Mouse (Mus musculus) liver, embryonic 15.5 days (tissue): ENCODE results near the gene Btnl10. TPM values are rescaled to one million over a fixed set of nuclear protein-coding genes. Genes with fewer than 3 reads are reported as not detected.

Experiments
- ATAC-seq: fragments of 200-750 bp; cut with Nextera tagmentation; 2 replicates; pipeline ENCODE4 v1.8.0; 2017; ENCODE audit warnings: moderate number of reproducible peaks, mild to moderate bottlenecking, moderate library complexity; ENCODE audit not compliant: insufficient read depth
- H3K27ac ChIP-seq: fragments of 300-500 bp; sonication (generic); replicated peaks from 2 replicates; pipeline ENCODE4 v1.5.1; 2015; ENCODE audit warnings: mild to moderate bottlenecking, inconsistent platforms
- H3K27me3 ChIP-seq: fragments of 300-500 bp; sonication (generic); 2 replicates; pipeline ENCODE4 v1.6.1; 2015; ENCODE audit warnings: mild to moderate bottlenecking, inconsistent platforms
- H3K36me3 ChIP-seq: fragments of 300-500 bp; sonication (generic); replicated peaks from 2 replicates; pipeline ENCODE4 v1.6.1; 2015; ENCODE audit warnings: moderate library complexity, mild to moderate bottlenecking, inconsistent platforms
- H3K4me1 ChIP-seq: fragments of 300-500 bp; sonication (generic); replicated peaks from 2 replicates; pipeline ENCODE4 v1.6.1; 2015; ENCODE audit warnings: inconsistent platforms
- H3K4me2 ChIP-seq: fragments of 300-500 bp; sonication (generic); 2 replicates; pipeline ENCODE4 v1.6.1; 2015; ENCODE audit warnings: moderate library complexity, mild to moderate bottlenecking, inconsistent platforms
- H3K4me3 ChIP-seq: fragments of 300-500 bp; sonication (generic); replicated peaks from 2 replicates; pipeline ENCODE4 v1.5.1; 2015; ENCODE audit warnings: mild to moderate bottlenecking, inconsistent platforms
- H3K9ac ChIP-seq: fragments of 300-500 bp; sonication (generic); 2 replicates; pipeline ENCODE4 v1.6.1; 2015; ENCODE audit warnings: moderate library complexity, mild to moderate bottlenecking, inconsistent platforms
- H3K9me3 ChIP-seq: fragments of 300-500 bp; sonication (generic); replicated peaks from 2 replicates; pipeline ENCODE4 v1.6.1; 2016; ENCODE audit warnings: inconsistent platforms
- WGBS: fragments of 180-500 bp; shearing (Covaris S2); methylation state at CpG from one replicate; pipeline ENCODE4 v1.1.7; 2015; ENCODE audit warnings: mixed read lengths; ENCODE audit not compliant: insufficient replicate concordance; 5-methylcytosine and 5-hydroxymethylcytosine counted together
- polyA plus RNA-seq: library from polyadenylated mRNA; unstranded; fragments of >200 nt; fragmentation: Nextera tagmentation; extraction: Ambion mirVana; gene quantifications from 2 replicates; pipeline ENCODE4 v1.2.1, GENCODE M21; 2015

Gene Btnl10
- polyA plus RNA-seq: 14.3 and 16.4 TPM in 2 replicates

GRCm38 (mm10) chr11:58917745-58918366 lies at the start of gene Btnl10:
Gene Btnl10 (plus strand): TSS chr11:58917908.
- Histone ChIP-seq H3K4me2 (peak within 1 kb of the TSS; percentile 81), H3K9ac (peak within 1 kb of the TSS; percentile 84), H3K27me3 (no peaks in the 10 kb centered on the region), H3K9me3 (no peaks in the 10 kb centered on the region), H3K36me3 (peaks cover 29% of the 10 kb centered on the region), H3K27ac (peak within 1 kb of the TSS; percentile 97), H3K4me3 (peak within 1 kb of the TSS; percentile 69), H3K4me1 (peaks cover 81% of the 10 kb centered on the region)
- peak; percentile 83 for ATAC-seq
- WGBS: 31% methylated on average over 12 of the region's 12 CpGs

GRCm38 (mm10) chr11:58867954-58868330 lies 49.8 kb upstream of the Btnl10 start:
- ATAC-seq: no peak
- peak overlapping the region; percentile 73 for H3K9ac ChIP-seq
- peaks cover 19% of the 10 kb centered on the region for H3K36me3 ChIP-seq
- WGBS: 64% methylated on average over 6 of the region's 6 CpGs
- H3K4me1 ChIP-seq: peaks cover 23% of the 10 kb centered on the region
- H3K4me2 ChIP-seq: peak overlapping the region; percentile 82
- H3K27ac ChIP-seq: no peak overlapping the region; the same call in 1 of the 2 replicates
- no peaks in the 10 kb centered on the region; the same call in 1 of the 2 replicates for H3K27me3 ChIP-seq
- no peaks in the 10 kb centered on the region for H3K9me3 ChIP-seq
- peak overlapping the region; percentile 80 for H3K4me3 ChIP-seq

- no peaks in the 10 kb centered on the region for H3K27me3 ChIP-seq
- no peaks in the 10 kb centered on the region for H3K9me3 ChIP-seq
- H3K4me3 ChIP-seq: no peak overlapping the region
- no peak overlapping the region for H3K9ac ChIP-seq
- no peak overlapping the region for H3K27ac ChIP-seq
- 83% methylated on average over 4 of the region's 4 CpGs for WGBS
- ATAC-seq: no peak
- H3K4me1 ChIP-seq: peaks cover 23% of the 10 kb centered on the region
- H3K4me2 ChIP-seq: no peak overlapping the region
- H3K36me3 ChIP-seq: peaks cover 24% of the 10 kb centered on the region
These were observed 46.7 kb upstream of the Btnl10 start for GRCm38 (mm10) chr11:58870961-58871360.

DNA sequence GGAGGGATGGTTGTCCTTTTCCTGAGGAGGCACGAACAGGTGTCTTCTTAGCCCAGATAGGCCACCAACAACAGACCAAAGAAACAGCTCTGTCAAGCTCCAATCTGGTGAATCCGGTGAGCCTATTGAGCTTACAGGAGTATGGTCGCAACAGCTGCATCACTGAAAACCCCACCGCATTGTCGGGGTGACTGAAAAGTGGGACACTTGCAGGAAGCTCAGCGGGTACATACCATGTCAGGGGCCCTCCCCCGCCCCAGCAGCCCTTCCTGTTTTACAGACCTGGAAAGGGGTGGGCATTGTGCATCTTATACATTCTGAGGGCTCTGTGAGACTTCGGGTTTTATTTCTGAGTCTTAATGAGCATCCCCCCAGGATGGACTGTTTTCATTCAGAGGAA lies 34.0 kb upstream of the Btnl10 start:
- H3K4me3 ChIP-seq: no peak overlapping the region
- H3K27me3 ChIP-seq: no peaks in the 10 kb centered on the region
- ATAC-seq: no peak
- H3K4me2 ChIP-seq: no peak overlapping the region
- 66% methylated on average over 8 of the region's 8 CpGs for WGBS
- H3K27ac ChIP-seq: no peak overlapping the region
- no peak overlapping the region for H3K9ac ChIP-seq
- no peaks in the 10 kb centered on the region for H3K4me1 ChIP-seq
- H3K36me3 ChIP-seq: peaks cover 38% of the 10 kb centered on the region
- H3K9me3 ChIP-seq: no peaks in the 10 kb centered on the region

- no peak for ATAC-seq
- no peak overlapping the region for H3K27ac ChIP-seq
- no peaks in the 10 kb centered on the region for H3K27me3 ChIP-seq
- H3K4me2 ChIP-seq: no peak overlapping the region
- no peaks in the 10 kb centered on the region for H3K9me3 ChIP-seq
- WGBS: 87% methylated on average over 10 of the region's 10 CpGs
- H3K4me1 ChIP-seq: no peaks in the 10 kb centered on the region
- no peak overlapping the region for H3K4me3 ChIP-seq
- H3K36me3 ChIP-seq: peaks cover 70% of the 10 kb centered on the region
- H3K9ac ChIP-seq: no peak overlapping the region
These were observed 27.2 kb upstream of the Btnl10 start for GRCm38 (mm10) chr11:58890511-58890910.

GRCm38 (mm10) chr11:58894456-58894855 lies 23.3 kb upstream of the Btnl10 start:
- H3K27ac ChIP-seq: no peak overlapping the region
- peaks cover 91% of the 10 kb centered on the region for H3K36me3 ChIP-seq
- no peak overlapping the region for H3K9ac ChIP-seq
- no peaks in the 10 kb centered on the region for H3K9me3 ChIP-seq
- H3K27me3 ChIP-seq: no peaks in the 10 kb centered on the region
- no peak overlapping the region for H3K4me2 ChIP-seq
- WGBS: 90% methylated on average over 6 of the region's 6 CpGs
- H3K4me1 ChIP-seq: 0 out of 2 replicates have a peak, but pooled peaks cover 10% of the 10 kb centered on the region
- no peak for ATAC-seq
- H3K4me3 ChIP-seq: no peak overlapping the region

GRCm38 (mm10) chr11:58897485-58897884 lies 20.2 kb upstream of the Btnl10 start:
- Histone ChIP-seq H3K4me3 (no peak overlapping the region), H3K9ac (no peak overlapping the region), H3K36me3 (peaks cover 90% of the 10 kb centered on the region), H3K27ac (no peak overlapping the region), H3K4me2 (no peak overlapping the region), H3K9me3 (no peaks in the 10 kb centered on the region), H3K27me3 (no peaks in the 10 kb centered on the region), H3K4me1 (peaks cover 32% of the 10 kb centered on the region)
- WGBS: 87% methylated on average over 6 of the region's 6 CpGs
- no peak for ATAC-seq

DNA sequence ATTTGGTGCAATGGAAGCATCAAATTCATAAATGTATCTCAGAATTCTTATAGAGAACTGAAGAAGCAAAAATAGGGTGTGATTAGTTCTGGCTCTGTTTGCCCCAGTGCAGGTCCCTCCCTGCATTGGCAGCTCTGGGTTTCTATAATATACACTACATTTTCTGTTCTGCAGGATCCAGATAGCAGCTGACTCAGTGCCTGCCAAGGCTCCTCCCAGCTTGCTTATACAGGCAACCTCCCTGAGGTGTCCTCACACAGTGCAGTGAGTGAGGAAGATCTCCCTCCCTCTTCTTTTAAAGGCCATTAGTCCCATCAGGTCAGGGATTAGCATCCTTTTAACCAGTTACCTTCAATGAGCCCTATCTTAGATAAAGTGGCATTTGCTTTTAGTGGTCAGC lies 16.6 kb upstream of the Btnl10 start:
- peaks cover 57% of the 10 kb centered on the region for H3K36me3 ChIP-seq
- 0 out of 2 replicates have a peak overlapping the region, but pooled peaks have one; percentile 37 for H3K9ac ChIP-seq

DNA sequence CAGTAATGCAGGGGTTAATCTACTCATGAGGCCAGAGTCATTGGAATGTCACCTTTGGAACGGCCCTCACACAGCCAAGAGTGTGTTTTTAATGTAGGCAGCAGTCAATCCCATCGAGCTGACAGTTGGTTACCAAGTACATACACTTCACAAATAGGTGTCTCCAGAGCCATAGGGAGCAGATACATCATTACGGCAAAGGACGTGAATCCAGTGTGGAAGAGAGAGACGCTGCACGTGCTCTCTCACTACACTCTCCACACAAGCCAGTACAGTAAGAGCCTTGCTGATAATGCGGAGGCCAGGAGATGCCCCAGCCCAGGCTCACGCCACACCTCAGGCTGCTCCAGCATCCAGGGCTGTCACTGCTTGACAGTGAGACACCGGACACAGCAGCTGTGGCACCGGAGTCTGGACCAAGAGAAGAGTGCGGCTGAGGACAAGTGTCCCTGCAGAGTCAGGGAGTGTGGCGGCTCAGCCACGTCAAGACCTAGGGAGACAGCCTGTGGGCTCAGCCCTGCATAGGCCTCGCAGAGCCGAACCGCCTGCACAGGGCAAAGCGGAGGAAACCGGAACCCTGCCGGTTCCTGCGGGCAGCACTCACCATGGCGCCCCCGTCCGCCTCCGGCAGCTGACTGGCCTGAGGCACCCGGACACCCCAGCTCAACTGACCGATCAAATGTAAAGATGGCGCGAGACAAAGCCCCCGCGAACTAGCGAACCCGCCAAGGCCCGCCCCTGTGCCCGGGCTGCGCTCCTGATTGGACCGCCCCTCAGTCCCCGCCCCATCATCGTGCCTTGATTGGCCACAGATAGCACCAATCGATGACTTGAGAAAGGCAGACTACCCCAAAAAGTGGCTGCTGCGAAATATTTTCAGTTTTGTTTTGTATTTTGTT lies 13.9 kb upstream of the Btnl10 start, which contains the start of gene Zfp39:
TSS of gene Zfp39 (minus strand) at position 715 of the 899 bp plus-strand sequence.
- Histone ChIP-seq H3K27ac (peak within 1 kb of the TSS; percentile 94), H3K27me3 (no peaks in the 10 kb centered on the region), H3K4me2 (peak within 1 kb of the TSS; percentile 80), H3K4me1 (peaks cover 50% of the 10 kb centered on the region), H3K9me3 (no peaks in the 10 kb centered on the region), H3K36me3 (peaks cover 34% of the 10 kb centered on the region), H3K9ac (peak within 1 kb of the TSS; percentile 88), H3K4me3 (peak within 1 kb of the TSS; percentile 81)
- ATAC-seq: peak; percentile 91
- under 1% methylated on average over 40 of the region's 40 CpGs for WGBS

More for the DNA sequence above, 16.6 kb upstream of the Btnl10 start:
- H3K9me3 ChIP-seq: no peaks in the 10 kb centered on the region
- peak overlapping the region; percentile 84 for H3K27ac ChIP-seq
- H3K27me3 ChIP-seq: no peaks in the 10 kb centered on the region
- peak overlapping the region; percentile 80 for H3K4me2 ChIP-seq
- peak overlapping the region; percentile 24 for H3K4me3 ChIP-seq
- peaks cover 53% of the 10 kb centered on the region for H3K4me1 ChIP-seq
- ATAC-seq: peak; percentile 62

DNA sequence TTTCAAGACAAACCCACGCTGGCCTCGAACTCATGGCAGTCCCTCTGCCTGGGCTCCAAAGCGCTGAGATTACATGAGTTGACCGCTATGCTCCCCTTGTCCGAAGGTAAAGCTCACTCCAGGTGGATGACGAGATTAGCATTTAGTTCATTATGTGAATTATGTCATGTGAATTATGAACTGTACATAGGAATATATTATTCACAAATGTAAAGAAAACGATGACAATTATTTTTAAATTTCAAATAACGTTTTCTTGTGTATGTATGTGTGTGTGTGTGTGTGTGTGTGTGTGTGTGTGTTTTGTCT lies 13.3 kb upstream of the Btnl10 start:
- ATAC-seq: peak; percentile 1; the same call in 1 of the 2 replicates
- peak overlapping the region; percentile 94 for H3K27ac ChIP-seq
- peak overlapping the region; percentile 81 for H3K4me3 ChIP-seq
- peak overlapping the region; percentile 71 for H3K9ac ChIP-seq
- peaks cover 28% of the 10 kb centered on the region for H3K36me3 ChIP-seq
- peak overlapping the region; percentile 80 for H3K4me2 ChIP-seq
- WGBS: under 1% methylated on average over 8 of the region's 8 CpGs
- no peaks in the 10 kb centered on the region for H3K9me3 ChIP-seq
- H3K4me1 ChIP-seq: peaks cover 44% of the 10 kb centered on the region
- H3K27me3 ChIP-seq: no peaks in the 10 kb centered on the region

GRCm38 (mm10) chr11:58904838-58905237 lies 12.9 kb upstream of the Btnl10 start:
- WGBS: 49% methylated on average over 6 of the region's 6 CpGs
- H3K36me3 ChIP-seq: peaks cover 25% of the 10 kb centered on the region
- 0 out of 2 replicates have a peak overlapping the region, but pooled peaks have one; percentile 71 for H3K9ac ChIP-seq
- no peaks in the 10 kb centered on the region for H3K9me3 ChIP-seq
- peak overlapping the region; percentile 94 for H3K27ac ChIP-seq
- H3K4me1 ChIP-seq: peaks cover 43% of the 10 kb centered on the region
- no peaks in the 10 kb centered on the region for H3K27me3 ChIP-seq
- ATAC-seq: no peak
- peak overlapping the region; percentile 80 for H3K4me2 ChIP-seq
- H3K4me3 ChIP-seq: peak overlapping the region; percentile 81
